8 mouse cellular contexts compared by ENCODE assay signal in the genomic region with DNA sequence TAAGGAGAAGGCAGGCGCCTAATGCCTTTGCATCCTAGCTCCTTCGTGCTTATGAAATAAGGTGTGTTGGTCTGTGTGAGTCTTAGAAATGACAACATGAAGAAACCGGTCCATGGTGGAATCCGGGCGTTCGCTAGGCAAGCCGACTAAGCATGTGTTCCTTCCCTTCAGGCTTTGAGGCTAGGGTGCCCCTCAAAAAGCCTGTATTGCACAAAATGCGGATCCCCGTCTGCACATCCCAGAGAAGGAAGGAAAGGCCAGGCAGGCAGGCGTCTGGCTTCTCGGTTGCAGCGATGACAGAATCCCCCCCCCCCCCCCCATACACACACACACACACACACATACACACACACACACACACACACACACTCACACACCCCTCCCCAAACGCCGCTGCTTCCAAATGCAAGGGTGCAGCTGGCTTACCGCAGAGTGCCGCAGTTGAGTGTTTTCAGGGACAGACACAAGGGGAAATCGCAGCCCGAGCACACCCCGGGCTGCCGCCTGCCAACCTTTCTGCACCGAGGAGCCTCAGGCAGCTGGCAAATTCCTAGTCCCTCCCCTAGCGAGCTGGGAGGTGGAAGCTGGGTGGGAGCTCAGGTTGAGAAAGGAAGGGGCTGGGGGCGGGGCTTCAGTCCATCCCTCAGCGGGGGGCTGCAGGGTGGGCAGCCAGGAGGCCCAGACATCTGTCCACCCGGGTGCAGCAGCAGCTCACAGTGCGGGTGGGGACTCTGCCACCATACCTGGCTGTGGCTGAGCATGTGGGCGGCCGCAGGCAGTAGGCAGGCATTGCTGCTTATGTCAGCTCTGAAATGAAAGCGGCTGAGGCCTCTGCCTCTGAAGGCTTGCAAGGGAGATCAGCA.
DNase-seq lines count a peak whose midpoint lies in the region; ATAC-seq lines count a peak whose summit lies in the region.

No protein-coding gene starts in this region.

- H3K4me1 ChIP-seq in forebrain, embryonic 16.5 days (replicated peaks; ENCODE audit: control insufficient read depth, insufficient read depth, low read length), result peaks cover 15% of the 10 kb centered on the region
- H3K4me1 ChIP-seq in liver, embryonic 15.5 days (replicated peaks), result peaks cover 10% of the 10 kb centered on the region; the same call in 1 of the 2 replicates
- H3K4me1 ChIP-seq in neural tube, embryonic 12.5 days, result peaks cover 22% of the 10 kb centered on the region

- peak; percentile 91 for ATAC-seq in forebrain, embryonic 16.5 days
- ATAC-seq in liver, embryonic 15.5 days (ENCODE audit: insufficient read depth), result no peak
- ATAC-seq in neural tube, embryonic 12.5 days (ENCODE audit: low FRiP score, low read depth), result peak; percentile 80

- 1% methylated on average over 24 of the region's 29 CpGs for WGBS in forebrain, embryonic 16.5 days
- WGBS in liver, embryonic 15.5 days (ENCODE audit: insufficient replicate concordance), result 5% methylated on average over 29 of the region's 29 CpGs
- 3% methylated on average over 26 of the region's 29 CpGs for WGBS in neural tube, embryonic 12.5 days

- peak overlapping the region; percentile 72 for H3K9ac ChIP-seq in forebrain, embryonic 16.5 days (replicated peaks; ENCODE audit: low read depth, low read length)
- no peak overlapping the region for H3K9ac ChIP-seq in liver, embryonic 15.5 days
- peak overlapping the region; percentile 47 for H3K9ac ChIP-seq in neural tube, embryonic 12.5 days

- peak; percentile 10 to 19 for DNase-seq in CD8-positive naive resting alpha-beta T cell, adult 2 months (ENCODE audit: low read depth in 2 of 2, low spot score in 2 of 2)
- peak; percentile 89 for DNase-seq in cerebellum, adult 11-12 months
- peak; percentile 59 for DNase-seq in heart, postnatal 4 days
- peak; percentile 72 to 84 for DNase-seq in layer of hippocampus, adult 18-20 months (ENCODE audit: low spot score in 2 of 2)
- peak; percentile 28 for DNase-seq in thymus, postnatal 25 days

- peak overlapping the region; percentile 50 for H3K4me3 ChIP-seq in forebrain, embryonic 16.5 days (replicated peaks; ENCODE audit: low read length)
- peak overlapping the region; percentile 43 for H3K4me3 ChIP-seq in liver, embryonic 15.5 days (replicated peaks)
- peak overlapping the region; percentile 36 for H3K4me3 ChIP-seq in neural tube, embryonic 12.5 days

- no peaks in the 10 kb centered on the region for H3K9me3 ChIP-seq in forebrain, embryonic 16.5 days (ENCODE audit: control insufficient read depth, low read length)
- no peaks in the 10 kb centered on the region for H3K9me3 ChIP-seq in liver, embryonic 15.5 days (replicated peaks)
- no peaks in the 10 kb centered on the region for H3K9me3 ChIP-seq in neural tube, embryonic 12.5 days

- no peaks in the 10 kb centered on the region for H3K27me3 ChIP-seq in forebrain, embryonic 16.5 days (replicated peaks; ENCODE audit: control insufficient read depth, insufficient read depth, low read length)
- peaks cover 19% of the 10 kb centered on the region for H3K27me3 ChIP-seq in liver, embryonic 15.5 days
- no peaks in the 10 kb centered on the region for H3K27me3 ChIP-seq in neural tube, embryonic 12.5 days (replicated peaks)

- H3K27ac ChIP-seq in forebrain, embryonic 16.5 days (ENCODE audit: low read length), result peak overlapping the region; percentile 92
- no peak overlapping the region for H3K27ac ChIP-seq in liver, embryonic 15.5 days (replicated peaks)
- peak overlapping the region; percentile 33 for H3K27ac ChIP-seq in neural tube, embryonic 12.5 days

- no peaks in the 10 kb centered on the region for H3K36me3 ChIP-seq in forebrain, embryonic 16.5 days (ENCODE audit: control insufficient read depth, insufficient read depth)
- H3K36me3 ChIP-seq in liver, embryonic 15.5 days (replicated peaks), result no peaks in the 10 kb centered on the region
- H3K36me3 ChIP-seq in neural tube, embryonic 12.5 days, result no peaks in the 10 kb centered on the region

- peak overlapping the region; percentile 67 for H3K4me2 ChIP-seq in forebrain, embryonic 16.5 days (ENCODE audit: low read length)
- peak overlapping the region; percentile 66 for H3K4me2 ChIP-seq in liver, embryonic 15.5 days
- H3K4me2 ChIP-seq in neural tube, embryonic 12.5 days (replicated peaks), result peak overlapping the region; percentile 63

Comparison
In these comparisons a context has a peak if more than half of its experiments do, and no peak if none do; other contexts are left out.
1. DNase-seq: peak in every context shown above with its lines; median percentile 89 in cerebellum, adult 11-12 months; 78 in layer of hippocampus, adult 18-20 months; 59 in heart, postnatal 4 days; 28 in thymus, postnatal 25 days; 14 in CD8-positive naive resting alpha-beta T cell, adult 2 months.